Mouse (Mus musculus) cerebellum, postnatal 36 days (tissue): Measurements from ENCODE around the gene Slc43a1.
"Not testable (repeated sequence)": the region's sequence is repeated elsewhere in the genome, so short reads cannot be mapped to it uniquely, and the experiment has no call there.

Experiments
- DNase-seq, 2 experiments: peaks; one replicate each; pipeline ENCODE4 v3.0.0; 2021 to 2022; ENCODE audit warnings: mixed read lengths in 2 of 2

Slc43a1 gene

DNA sequence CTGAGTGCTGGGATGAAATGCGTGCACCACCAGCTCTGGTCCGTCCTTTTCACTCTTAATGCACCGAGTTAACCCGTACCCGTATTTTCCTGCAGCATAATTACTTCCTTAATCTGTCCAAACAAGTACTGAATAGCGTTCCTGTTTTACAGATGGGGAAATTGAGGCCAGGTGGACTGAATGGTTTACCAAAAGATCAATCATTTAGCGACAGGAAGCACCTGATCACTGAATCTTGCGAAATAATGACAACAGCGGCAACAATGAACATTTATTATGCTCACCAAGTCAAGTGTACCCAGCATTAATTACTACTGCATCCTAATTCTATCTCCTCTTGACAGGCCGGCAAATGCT lies at the start of gene Slc43a1:
Slc43a1 (plus strand) TSS at position 258 of the 357 bp plus-strand sequence.
- DNase-seq: no peak

DNA sequence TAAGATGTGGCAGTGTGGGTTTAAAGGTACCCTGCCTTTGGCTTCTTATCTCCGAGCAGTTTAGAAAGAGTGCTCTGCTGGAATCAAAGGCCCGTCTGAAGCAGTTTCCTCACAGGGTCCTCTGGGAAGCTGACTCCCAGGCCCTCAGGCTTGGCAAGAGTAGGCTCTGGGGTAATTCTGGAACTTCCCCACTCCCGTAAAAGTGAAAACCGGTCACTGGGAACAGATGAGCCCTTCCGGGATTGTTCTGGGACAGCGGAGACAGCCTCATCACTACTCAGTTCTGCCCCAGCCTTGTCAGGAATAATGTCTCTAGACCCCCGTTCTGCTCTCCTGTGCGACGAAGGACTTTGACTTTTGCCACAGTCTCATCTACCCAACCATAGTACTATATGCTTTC lies 48.2 kb upstream of the Slc43a1 start:
- no peak for DNase-seq

DNA sequence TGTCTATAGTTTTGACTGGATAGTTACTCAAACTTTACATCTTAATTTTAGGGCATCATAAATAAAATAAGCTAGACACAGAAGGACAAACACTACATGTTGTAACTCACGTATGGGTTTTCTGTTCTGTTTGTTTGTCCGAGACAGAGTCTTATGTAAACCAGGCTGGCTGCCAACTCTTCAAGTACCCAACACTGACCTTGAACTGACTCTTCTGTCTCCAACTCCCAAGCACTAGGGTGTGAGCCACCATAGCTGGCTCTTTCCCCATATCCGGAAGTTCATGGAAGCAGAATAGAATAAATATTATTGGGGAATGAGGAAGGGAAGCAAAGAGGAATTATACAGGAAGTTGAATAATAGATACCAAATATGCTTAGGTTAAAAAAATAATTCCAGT lies 46.1 kb upstream of the Slc43a1 start:
- no peak for DNase-seq

DNA sequence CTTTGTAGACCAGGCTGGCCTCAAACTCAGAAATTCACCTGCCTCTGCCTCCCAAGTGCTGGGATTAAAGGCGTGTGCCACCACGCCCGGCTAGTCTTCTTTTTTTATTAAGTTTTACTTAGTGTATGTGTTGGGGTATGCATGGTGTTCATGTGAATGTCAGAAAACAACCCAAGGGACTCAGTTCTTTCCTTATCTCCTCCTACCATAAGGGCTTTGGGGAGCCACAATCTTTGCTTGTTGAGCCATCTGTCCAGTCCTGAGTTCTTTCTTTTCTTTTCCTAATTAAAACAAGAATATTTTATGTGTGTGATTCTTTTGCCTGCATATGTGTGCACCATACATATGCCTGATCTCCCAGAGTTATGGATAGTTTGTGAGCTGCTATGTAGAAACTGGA lies 45.5 kb upstream of the Slc43a1 start:
- DNase-seq: no peak

DNA sequence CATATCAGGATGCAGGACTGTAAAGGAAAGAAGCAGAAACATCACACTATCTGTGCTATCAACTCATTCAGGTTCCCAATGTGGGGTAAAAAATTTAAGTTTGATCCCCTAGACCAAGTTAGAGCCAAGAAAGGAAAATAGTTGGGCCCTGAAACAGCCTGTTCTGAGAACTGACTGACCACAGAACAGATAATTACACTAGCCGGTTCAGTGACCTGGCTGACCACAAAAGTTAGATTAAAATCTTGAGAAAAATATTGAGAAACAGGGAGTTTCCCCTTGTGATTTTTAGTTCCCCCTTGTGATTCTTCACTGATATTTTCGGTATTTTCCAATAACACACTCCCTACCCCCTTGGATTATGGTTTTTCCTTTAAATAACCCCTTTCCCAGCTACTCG lies 44.8 kb upstream of the Slc43a1 start:
- no peak for DNase-seq

DNA sequence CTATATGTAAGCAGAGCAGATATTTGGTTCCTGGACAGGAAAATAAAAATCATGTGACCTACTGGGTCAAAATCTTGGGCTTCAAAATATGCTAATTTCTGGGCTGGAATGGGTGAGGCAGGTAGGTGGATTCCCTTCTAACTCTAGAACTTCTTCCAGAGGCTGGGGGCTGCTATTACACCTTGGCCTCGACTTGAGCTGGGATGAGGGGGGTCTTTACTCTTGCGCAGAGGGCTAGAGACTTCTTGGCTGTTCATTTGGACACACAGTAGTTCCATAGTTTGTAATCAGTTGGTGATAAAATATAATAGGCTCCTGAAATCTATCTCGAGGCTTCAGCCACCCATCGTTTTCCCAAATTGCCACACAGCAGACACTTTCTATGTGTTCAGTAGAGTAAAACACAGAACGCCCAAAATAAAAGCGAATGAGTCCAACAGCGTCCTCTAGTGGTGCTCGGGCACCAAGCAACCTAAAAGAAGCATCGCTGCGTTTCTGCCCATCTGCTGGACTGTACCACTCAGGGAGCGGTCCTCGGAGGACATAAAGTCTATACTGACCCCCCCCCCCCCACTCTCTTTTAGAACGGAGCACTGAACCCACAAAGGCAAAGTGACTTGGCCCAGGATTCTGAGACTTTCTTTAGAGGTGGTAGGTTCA lies 40.7 kb upstream of the Slc43a1 start:
- peak; percentile 81 to 87 for DNase-seq

DNA sequence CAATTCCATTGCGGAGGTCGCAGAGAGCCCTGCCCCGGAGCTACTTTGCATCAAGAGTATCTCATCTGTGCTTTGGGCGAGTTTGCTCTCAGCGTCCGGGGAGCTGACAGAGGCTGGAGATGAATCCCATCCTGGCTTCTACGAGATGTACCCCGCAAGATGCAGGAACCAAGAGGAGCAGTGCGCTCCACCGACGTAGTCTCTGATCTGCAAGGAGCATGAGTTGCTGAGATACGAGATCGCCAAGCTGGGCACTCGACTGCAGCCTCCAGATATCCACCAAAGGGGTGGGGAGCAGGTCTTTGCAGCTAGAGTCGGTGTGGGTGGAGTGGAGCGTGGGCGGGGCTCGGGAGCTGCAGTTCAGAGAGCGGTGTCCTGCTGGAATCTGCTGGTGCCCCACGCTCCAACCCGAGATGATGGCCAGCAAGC lies 40.1 kb upstream of the Slc43a1 start, which contains the start of gene Ube2l6:
Ube2l6 (plus strand) TSS at position 336 of the 429 bp plus-strand sequence.
- DNase-seq: peak; percentile 55 to 63

DNA sequence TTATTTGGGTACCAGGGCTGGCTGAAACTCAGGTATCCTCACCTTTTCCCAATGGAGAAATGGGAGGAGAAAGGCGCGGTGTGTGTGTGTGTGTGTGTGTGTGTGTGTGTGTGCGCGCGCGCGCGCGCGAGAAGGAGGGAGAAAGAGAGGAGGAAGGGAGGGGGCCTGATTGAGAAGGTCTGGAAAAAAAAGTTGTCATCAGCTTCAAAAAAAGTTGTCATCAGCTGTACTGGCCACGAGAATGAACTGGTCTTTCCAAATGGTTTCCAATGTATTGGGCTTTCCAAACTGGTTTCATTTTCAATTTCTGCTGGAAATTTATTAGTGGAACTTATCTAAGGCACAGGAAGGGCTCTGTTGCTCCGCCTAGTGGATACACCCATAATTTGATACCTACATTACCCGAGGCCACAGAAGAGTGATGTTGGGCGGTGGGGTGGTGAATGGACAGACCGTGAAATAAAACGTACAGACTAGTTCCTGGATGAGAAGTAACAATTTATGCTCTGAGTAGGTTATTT lies 39.5 kb upstream of the Slc43a1 start:
- peak; percentile 52 to 72 for DNase-seq

DNA sequence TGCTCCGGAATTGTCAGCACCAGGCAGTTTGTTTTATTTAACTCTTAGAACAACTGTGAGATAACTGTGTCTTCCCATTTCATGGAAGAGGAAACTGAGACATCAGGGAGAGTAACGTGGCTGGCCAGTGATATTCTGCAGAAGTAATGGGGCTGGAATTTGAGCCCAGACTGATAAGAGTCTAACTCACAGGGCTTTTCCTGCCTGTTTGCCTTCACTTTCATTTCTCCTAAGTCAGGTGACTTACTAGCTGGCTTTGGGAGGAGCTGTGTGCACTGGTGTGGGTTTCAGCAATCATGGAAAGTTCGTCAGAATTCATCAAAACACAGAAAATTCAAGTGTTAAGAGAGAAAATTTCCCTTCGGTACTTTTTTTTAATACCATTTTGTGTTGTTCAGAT lies 38.3 kb upstream of the Slc43a1 start:
- no peak for DNase-seq

DNA sequence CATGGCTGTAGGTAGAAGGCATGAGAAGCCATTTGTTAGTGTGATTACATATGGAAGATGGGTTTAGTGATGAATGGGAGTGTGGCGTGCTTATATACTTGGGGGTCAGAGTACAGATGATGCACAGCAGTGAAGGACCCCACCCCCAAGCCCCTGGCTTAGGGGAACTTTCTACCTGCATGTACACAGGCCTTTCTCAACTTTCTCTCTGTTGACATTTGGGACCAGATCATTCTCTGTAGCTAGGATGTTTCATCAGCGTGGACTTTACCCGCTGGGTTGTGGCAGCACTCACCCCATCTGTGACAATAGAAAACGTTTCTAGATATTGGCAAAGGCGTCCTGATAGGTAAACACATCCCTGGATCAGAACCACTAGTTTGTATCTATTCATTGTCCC lies 37.4 kb upstream of the Slc43a1 start:
- DNase-seq: not testable (repeated sequence)

DNA sequence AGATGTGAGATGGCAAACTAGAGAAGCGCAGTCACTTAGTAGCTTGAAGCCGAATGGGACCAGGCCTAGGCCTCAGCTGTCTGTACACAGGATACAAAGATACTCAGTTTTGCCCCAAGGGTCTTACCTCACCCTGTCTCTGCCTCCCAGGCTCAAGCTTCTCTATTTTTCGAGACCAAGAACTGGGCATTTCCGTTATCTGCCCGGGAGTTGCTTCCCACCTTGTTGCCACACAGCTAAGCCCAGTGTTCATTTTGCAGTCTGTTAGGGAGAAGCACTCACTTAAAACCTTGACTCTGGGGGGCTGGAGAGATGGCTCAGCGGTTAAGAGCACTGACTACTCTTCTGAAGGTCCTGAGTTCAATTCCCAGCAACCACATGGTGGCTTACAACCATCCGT lies 34.7 kb upstream of the Slc43a1 start:
- DNase-seq: no peak

DNA sequence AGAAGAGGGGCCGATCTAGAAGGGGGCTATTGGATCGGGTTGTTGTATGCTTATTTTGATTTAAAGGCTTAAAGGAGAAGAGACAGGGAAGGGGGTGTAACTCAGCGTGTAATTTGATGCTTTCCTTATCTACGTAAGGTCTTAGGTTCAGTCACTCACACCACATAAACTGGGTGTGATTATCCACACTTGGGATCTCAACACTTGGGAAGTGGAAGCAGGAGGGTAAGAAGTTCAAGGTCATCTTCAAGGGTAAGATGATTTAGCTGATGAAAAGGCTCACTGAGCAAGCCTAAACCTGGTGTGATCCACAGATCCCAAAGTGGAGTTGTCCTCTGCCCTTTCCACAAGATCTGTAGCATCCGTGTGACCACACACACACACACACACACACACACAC lies 32.1 kb upstream of the Slc43a1 start:
- no peak for DNase-seq

DNA sequence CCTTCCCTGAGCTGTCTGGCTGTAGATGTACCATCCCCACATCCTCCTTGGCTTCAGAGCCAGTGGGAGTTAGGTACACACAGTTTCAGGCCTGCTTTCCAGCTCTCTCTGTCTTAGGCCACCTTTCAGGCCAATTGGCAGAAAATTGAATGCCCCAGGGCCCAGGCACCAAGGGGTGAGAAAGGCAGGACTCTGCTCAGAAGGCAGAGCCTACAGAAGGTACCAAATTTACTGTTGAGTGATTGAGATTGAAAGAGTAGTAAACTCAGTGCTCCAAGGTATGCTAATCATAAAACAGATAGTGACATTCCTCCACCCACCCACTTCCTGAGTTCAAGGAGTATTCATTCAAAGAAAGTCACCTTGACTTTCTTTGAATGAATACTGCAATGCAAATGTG lies 29.3 kb upstream of the Slc43a1 start:
- no peak for DNase-seq

DNA sequence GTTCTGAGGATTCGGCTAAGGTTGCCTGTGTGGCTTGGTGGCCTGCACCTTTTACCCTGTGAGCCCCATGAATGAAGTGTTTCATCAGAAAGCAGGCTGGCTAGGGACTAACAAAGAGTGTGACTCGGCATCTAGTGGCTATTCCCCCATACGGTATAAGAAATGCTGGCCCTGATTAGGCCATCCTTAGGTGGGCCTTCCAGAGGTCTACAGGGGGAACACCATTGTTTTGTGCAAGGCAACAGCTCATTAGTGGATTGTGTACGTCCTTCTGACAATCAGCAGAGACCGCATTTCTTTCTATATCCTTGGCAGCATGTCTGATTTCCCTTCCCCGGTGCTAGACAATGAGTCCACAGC lies 28.1 kb upstream of the Slc43a1 start:
- DNase-seq: no peak

DNA sequence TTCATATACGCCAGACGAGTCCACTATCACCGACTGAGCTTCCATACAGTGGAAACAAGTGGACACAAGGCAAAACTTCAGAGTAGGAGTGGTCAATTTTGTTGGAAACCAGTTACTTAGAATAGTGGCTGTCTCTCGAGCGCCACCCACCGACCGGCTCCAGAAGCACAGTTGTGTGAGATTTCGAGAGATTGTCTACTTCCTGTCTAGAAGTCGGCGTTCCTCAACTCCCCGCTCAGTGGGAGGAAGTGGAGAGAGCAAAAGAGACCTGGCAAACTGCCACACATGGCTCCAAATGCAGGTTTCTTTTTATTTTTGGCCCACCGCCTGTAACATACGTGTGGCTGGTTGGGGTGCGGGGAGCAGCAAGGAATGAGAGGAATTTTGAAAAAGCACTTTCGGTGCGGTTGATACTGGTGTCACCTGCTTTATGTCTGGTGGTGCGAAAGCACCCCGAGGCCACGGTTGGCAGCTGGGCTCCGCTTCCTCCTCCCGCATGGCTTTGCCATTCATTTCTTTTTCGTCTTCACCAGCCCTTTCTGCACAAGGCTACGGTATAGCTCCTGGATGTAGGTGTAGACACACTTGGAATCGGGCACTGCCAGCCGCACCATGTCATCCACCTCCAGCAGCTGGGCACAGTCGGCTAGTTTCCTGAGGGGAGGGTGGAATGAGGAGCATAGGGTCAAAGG lies 27.6 kb upstream of the Slc43a1 start:
- DNase-seq: peak; percentile 77

DNA sequence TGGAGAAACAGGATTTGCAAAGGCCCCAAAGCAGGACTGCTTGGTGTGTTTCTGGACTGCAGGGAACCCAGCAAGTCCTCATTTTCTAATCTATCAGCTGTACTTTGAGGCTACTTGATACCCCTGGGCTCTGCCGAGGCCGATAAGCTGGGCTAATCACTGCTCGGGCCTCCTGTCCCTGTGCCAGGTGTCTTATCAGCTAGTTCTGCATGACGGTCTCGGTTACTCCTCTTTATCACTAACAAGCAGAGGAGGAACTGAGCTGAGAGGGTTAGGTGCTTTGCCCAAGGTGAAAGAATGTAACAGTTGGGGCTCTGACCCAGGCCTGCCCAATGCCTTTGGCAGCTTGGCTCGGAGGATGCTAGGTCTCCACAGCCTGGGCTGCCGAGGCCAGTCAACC lies 26.8 kb upstream of the Slc43a1 start:
- DNase-seq: no peak

DNA sequence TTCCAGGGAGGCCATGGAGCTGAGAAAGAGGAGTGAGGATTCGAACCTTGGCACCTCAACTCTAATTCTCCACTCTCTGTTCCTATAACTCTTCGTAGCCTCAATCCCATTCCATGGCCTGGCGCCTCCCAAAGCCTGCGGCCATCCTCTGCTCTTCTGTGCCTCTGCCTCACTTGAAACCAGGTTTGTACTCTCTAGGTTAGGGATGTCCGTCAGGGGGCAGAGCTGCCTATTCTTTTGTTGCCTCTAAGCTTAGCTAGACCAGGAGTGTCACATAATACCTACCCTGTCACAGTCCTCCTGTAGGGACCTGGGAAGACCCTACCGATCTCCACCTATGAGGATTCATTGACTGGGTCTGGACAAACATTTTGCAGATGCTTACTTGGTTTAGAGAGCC lies 26.0 kb upstream of the Slc43a1 start:
- no peak for DNase-seq

DNA sequence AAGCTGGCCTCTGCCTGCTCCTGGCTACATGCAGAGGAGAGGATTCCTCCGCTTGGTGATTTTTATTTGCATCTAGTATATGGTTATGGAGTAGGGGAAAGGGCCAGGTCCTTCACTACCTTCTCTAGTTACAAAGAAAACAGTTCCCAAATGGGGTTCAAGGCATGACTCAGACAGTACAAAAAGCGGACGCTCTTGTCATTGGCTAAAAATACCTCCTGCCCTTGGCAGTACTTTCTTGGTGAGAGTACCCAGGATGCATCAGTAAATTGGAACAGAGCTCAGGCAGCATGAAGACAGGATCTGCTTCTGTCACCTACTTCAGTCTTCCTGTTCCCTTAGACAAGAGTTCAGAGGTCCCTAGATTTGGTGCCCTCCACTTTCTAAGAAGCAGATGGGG lies 18.8 kb upstream of the Slc43a1 start:
- no peak for DNase-seq

DNA sequence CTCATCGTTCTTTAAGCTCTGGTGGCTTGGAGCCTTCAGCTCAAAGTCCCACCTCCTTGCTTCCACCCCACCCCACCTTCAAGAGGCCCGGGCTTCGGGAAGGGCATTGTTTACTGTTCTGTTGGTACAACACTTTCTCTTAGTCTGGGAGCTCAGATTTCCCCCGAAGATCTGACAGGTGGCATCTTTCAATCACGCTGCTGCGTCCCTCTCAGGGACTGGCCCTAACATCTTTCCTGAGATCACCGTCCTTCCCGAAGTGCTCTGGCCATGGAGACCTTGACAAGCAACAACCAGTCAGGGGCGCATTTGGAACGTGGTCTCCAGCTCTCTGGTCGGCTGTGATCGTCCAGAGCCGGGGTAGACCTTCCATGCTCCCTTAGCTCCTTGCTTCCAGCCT lies 16.1 kb upstream of the Slc43a1 start, which contains the start of gene Smtnl1:
Smtnl1 (minus strand) TSS at position 101 of the 400 bp plus-strand sequence.
- DNase-seq: no peak

DNA sequence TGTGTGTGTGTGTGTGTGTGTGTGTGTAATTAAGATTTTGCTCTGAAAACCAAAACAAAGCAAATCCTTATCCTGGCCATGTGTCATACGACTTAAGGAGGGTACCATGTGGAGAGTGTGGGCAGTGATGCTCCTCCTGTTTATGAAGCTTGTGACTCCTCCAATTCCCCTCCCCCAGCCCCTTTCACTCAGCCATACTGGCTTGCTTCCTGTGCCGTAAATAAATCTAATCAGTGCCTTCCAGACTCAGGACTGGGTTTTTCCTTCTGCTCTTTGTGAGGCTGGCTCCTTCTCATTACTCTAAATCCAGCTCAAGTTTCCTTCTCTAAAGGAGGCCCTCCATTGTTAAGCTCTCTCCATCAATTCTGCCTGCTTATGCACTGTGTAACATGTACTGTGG lies 15.4 kb upstream of the Slc43a1 start:
- no peak for DNase-seq

DNA sequence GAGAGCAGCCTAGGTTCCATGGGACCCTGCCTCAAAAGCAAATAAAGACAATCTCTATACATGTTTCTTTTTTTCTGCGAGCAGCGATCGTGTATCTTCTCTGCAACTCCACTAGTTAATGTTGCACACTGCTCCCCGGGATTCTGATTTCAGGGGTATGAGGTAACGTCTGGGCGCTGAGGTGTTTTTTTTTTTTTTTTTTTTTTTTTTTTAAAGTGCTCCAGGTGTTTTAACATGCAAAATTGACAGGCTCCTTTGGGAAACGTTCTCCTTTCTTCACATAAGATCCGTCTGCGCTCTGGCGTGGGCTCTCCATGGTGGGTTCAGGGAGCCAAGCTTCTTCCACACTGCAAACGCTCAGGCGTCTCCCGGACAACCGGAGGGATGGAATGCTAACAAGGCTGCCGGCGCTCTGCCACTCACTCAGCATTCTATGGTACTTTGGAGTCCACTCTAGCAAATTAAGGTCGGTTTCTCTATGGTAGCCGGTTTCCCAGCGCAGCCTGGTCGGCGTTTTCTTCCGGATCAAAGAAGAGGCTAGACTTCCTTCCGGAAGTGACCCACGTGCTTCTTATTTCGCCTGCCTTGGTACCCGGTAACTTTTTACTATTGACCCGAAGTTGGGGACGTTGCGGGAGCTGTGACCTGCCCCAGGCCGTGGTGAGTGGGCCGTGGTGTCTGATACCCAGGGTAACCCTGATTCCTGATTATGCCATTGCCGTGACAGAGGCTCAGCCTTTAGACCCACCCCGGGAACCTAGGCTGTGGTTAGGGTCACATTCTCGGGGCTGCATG lies 12.0 kb upstream of the Slc43a1 start, which contains the start of gene Timm10:
Timm10 (plus strand) TSS at position 510 of the 795 bp plus-strand sequence.
- peak; percentile 83 to 86 for DNase-seq

DNA sequence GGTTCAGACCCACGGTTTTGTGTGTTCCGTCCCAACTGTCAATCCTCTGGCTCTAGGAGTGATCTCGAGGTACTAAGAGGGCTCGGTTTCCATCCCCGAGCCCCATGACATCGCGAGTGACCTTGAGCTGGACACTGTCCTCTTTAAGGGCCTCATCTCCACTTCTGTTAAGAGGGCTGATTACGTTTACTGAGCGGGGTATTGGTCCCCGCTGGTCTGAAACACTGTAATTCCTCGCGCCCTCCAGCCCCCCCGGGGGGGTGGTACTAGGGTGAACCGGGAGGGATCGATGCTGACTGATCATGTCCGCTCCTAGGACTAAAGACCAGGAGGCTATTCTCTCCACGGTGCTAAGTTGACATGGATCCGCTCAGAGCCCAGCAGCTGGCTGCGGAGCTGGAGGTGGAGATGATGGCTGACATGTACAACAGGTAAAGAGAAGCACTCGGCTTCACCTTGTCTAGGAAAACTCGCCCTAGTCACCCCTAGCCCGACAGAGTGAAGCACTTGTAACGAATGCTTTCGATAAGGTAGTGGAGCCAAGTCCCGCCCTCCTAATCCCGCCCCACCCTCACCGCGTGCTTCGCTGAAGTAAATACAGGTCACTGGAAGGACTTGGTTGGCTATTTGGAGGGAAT lies 11.2 kb upstream of the Slc43a1 start:
- peak in 1 of 2 experiments; percentile 9 for DNase-seq
